Mouse (Mus musculus) midbrain, embryonic 14.5 days (tissue): Measurements from ENCODE around the gene Rwdd2a. TPM values are rescaled to one million over a fixed set of nuclear protein-coding genes. Genes with fewer than 3 reads are reported as not detected.

Experiments used
- ATAC-seq: fragments of 200-750 bp; cut with Nextera tagmentation; 2 replicates; pipeline ENCODE4 v1.8.0; 2017; ENCODE audit warnings: moderate number of reproducible peaks, moderate library complexity; ENCODE audit not compliant: low FRiP score, low TSS enrichment
- DNase-seq: peaks from one replicate; pipeline ENCODE4 v3.0.0-alpha.2; 2015
- H3K27ac ChIP-seq: fragments of 300-500 bp; sonication (generic); replicated peaks from 2 replicates; pipeline ENCODE4 v1.5.1; 2014; ENCODE audit warnings: mild to moderate bottlenecking, low read depth, low read length, moderate library complexity
- H3K27me3 ChIP-seq: fragments of 300-500 bp; sonication (generic); 2 replicates; pipeline ENCODE4 v1.6.1; 2014; ENCODE audit warnings: low read length, control low read depth, mixed read lengths; ENCODE audit not compliant: control insufficient read depth, insufficient read depth
- H3K36me3 ChIP-seq: fragments of 300-500 bp; sonication (generic); 2 replicates; pipeline ENCODE4 v1.6.1; 2014; ENCODE audit warnings: low read length, control low read depth; ENCODE audit not compliant: control insufficient read depth, insufficient read depth
- H3K4me1 ChIP-seq: fragments of 300-500 bp; sonication (generic); 2 replicates; pipeline ENCODE4 v1.6.1; 2014; ENCODE audit warnings: mild to moderate bottlenecking, antibody characterized with exemption, low read length, control low read depth; ENCODE audit not compliant: control insufficient read depth, insufficient read depth
- H3K4me2 ChIP-seq: fragments of 300-500 bp; sonication (generic); 2 replicates; pipeline ENCODE4 v1.6.1; 2014; ENCODE audit warnings: mild to moderate bottlenecking, low read length, moderate library complexity
- H3K4me3 ChIP-seq: fragments of 300-500 bp; sonication (generic); replicated peaks from 2 replicates; pipeline ENCODE4 v1.5.1; 2014; ENCODE audit warnings: low read depth, low read length
- H3K9ac ChIP-seq: fragments of 300-500 bp; sonication (generic); replicated peaks from 2 replicates; pipeline ENCODE4 v1.6.1; 2014; ENCODE audit warnings: mild to moderate bottlenecking, low read length, moderate library complexity
- H3K9me3 ChIP-seq: fragments of 300-500 bp; sonication (generic); 2 replicates; pipeline ENCODE4 v1.6.1; 2016; ENCODE audit warnings: low read length, control low read depth, mixed read lengths; ENCODE audit not compliant: control insufficient read depth
- whole genome bisulfite sequencing: fragments of 180-500 bp; shearing (Covaris S2); extraction: QIAGEN DNeasy Blood & Tissue Kit; methylation state at CpG from one replicate; pipeline ENCODE4 v1.1.7; 2014; 5-methylcytosine and 5-hydroxymethylcytosine counted together
- polyA plus RNA-seq: library from polyadenylated mRNA; unstranded; fragments of >200 nt; fragmentation: Nextera tagmentation; extraction: Ambion mirVana; gene quantifications from 2 replicates; pipeline ENCODE4 v1.2.1, GENCODE M21; 2014

The Rwdd2a gene
- polyA plus RNA-seq, 1 experiment from 2014 or later, result 12.6 TPM

- H3K9ac ChIP-seq, result no peak overlapping the region
- peaks cover 88% of the 10 kb centered on the region for H3K36me3 ChIP-seq
- DNase-seq (no peak), ATAC-seq (no peak)
- no peak overlapping the region for H3K27ac ChIP-seq
- H3K4me1 ChIP-seq, result no peaks in the 10 kb centered on the region
- no peak overlapping the region for H3K4me3 ChIP-seq
- no peaks in the 10 kb centered on the region for H3K9me3 ChIP-seq
- no peak overlapping the region for H3K4me2 ChIP-seq
- H3K27me3 ChIP-seq, result no peaks in the 10 kb centered on the region
- 92% methylated on average over 4 of the region's 4 CpGs for WGBS
Observed at GRCm38 (mm10) chr9:86554641-86555040, 17.1 kb upstream of the Rwdd2a start.

GRCm38 (mm10) chr9:86560543-86560942 is 11.2 kb upstream of the Rwdd2a start:
- Histone ChIP-seq H3K4me1 (no peaks in the 10 kb centered on the region), H3K27me3 (no peaks in the 10 kb centered on the region), H3K27ac (no peak overlapping the region), H3K4me3 (no peak overlapping the region), H3K9ac (no peak overlapping the region), H3K9me3 (no peaks in the 10 kb centered on the region), H3K4me2 (no peak overlapping the region), H3K36me3 (peaks cover 88% of the 10 kb centered on the region)
- DNase-seq (no peak), ATAC-seq (no peak)
- WGBS, result 89% methylated on average over 3 of the region's 3 CpGs

GRCm38 (mm10) chr9:86569314-86569910 is 2.4 kb upstream of the Rwdd2a start:
- no peak overlapping the region for H3K27ac ChIP-seq
- no peak overlapping the region for H3K4me2 ChIP-seq
- H3K4me3 ChIP-seq, result no peak overlapping the region
- peaks cover 46% of the 10 kb centered on the region for H3K36me3 ChIP-seq
- H3K4me1 ChIP-seq, result peaks cover 10% of the 10 kb centered on the region; the same call in 1 of the 2 replicates
- WGBS, result 72% methylated on average over 3 of the region's 3 CpGs
- H3K9ac ChIP-seq, result no peak overlapping the region
- no peak for ATAC-seq
- H3K27me3 ChIP-seq, result no peaks in the 10 kb centered on the region
- no peak for DNase-seq
- H3K9me3 ChIP-seq, result no peaks in the 10 kb centered on the region

GRCm38 (mm10) chr9:86570261-86570890 is 1.4 kb upstream of the Rwdd2a start:
- Histone ChIP-seq H3K9ac (peak overlapping the region; percentile 31; the same call in 1 of the 2 replicates), H3K9me3 (no peaks in the 10 kb centered on the region), H3K27ac (no peak overlapping the region), H3K4me1 (peaks cover 10% of the 10 kb centered on the region; the same call in 1 of the 2 replicates), H3K4me3 (peak overlapping the region; percentile 71), H3K27me3 (no peaks in the 10 kb centered on the region), H3K4me2 (peak overlapping the region; percentile 100), H3K36me3 (peaks cover 36% of the 10 kb centered on the region)
- WGBS, result 86% methylated on average over 10 of the region's 10 CpGs
- no peak for ATAC-seq
- DNase-seq, result no peak

DNA sequence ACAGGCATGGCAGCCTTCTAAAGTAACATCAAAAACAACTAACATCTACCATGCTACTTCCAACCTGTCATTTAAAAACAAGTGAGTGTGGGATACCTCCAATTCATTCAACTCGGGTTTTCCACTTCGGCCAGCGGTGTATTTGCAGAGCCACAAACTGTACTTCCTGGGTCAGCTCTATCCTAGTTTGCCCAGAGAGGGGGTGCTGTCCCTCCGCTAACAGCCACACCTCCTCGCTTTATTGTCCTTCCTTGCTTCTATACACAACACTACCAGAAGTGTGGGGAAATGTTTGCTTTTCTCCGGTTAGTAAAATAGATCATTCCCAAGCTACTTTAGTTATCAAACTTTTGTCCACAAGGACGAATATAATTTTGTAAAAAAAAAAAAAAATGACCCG is 845 bp upstream of the Rwdd2a start:
- Histone ChIP-seq H3K9ac (peak overlapping the region; percentile 69), H3K36me3 (peaks cover 31% of the 10 kb centered on the region), H3K4me3 (peak overlapping the region; percentile 71), H3K4me2 (peak overlapping the region; percentile 100), H3K27me3 (no peaks in the 10 kb centered on the region), H3K27ac (no peak overlapping the region), H3K9me3 (no peaks in the 10 kb centered on the region), H3K4me1 (peaks cover 10% of the 10 kb centered on the region; the same call in 1 of the 2 replicates)
- no peak for ATAC-seq
- DNase-seq, result peak; percentile 13
- 25% methylated on average over 8 of the region's 8 CpGs for WGBS

DNA sequence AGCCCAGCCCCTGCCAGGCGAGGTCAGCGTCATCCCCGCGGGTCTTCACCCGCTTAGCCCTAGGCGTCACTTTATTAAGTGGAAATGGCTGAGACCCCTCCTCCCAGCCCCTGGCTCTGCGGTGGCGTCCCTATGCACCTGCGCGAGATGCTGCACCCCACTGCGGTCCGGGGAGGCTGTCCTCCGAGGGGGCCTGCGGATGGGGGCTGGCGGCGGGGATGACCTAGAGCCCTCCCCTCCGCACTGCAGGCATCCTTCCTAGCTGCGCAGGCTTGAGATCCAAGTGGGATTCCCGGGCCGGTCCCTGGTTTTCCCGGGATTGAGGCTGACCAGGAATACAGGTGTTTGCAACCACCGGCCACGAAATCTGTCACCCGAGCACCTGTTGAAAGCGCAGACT is 405 bp downstream of the Rwdd2a start:
- peaks cover 10% of the 10 kb centered on the region; the same call in 1 of the 2 replicates for H3K4me1 ChIP-seq
- under 1% methylated on average over 25 of the region's 25 CpGs for WGBS
- ATAC-seq (no peak; the same call in 1 of the 2 replicates), DNase-seq (no peak)
- H3K4me3 ChIP-seq, result peak overlapping the region; percentile 71
- peaks cover 21% of the 10 kb centered on the region for H3K36me3 ChIP-seq
- no peak overlapping the region for H3K27ac ChIP-seq
- H3K4me2 ChIP-seq, result peak overlapping the region; percentile 100
- no peaks in the 10 kb centered on the region for H3K9me3 ChIP-seq
- peak overlapping the region; percentile 69 for H3K9ac ChIP-seq
- H3K27me3 ChIP-seq, result no peaks in the 10 kb centered on the region

DNA sequence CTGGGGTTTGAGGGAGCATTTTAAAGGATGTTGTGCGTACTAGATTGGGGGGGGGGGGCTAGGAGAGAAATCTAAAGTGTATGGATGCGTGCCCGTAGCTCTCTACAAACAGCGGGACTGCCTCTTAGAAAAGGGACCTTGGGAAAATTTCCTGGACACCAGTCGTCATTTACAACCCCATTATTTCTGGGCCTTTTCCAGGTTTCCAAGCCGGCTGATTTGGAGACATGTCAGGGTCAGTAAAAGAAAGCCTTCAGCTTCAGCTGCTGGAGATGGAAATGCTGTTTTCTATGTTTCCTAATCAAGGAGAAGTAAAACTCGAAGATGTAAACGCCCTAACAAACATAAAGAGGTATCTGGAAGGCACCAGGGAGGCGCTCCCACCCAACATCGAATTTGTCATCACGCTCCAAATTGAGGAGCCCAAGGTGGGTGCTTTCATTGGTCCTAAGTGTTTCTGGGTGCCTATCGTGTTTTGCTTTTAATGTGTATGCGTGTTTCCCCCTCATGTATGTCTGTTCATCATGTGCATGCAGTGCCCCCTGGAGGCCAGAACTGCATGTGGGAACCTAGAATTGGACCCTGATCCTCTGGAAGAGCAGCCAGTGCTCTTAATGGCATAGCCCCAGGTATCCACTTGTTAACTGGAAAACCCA is 973 bp downstream of the Rwdd2a start:
- Histone ChIP-seq H3K27ac (no peak overlapping the region), H3K27me3 (no peaks in the 10 kb centered on the region), H3K4me2 (peak overlapping the region; percentile 100), H3K9ac (peak overlapping the region; percentile 69; the same call in 1 of the 2 replicates), H3K9me3 (no peaks in the 10 kb centered on the region), H3K4me1 (peaks cover 10% of the 10 kb centered on the region; the same call in 1 of the 2 replicates), H3K36me3 (peaks cover 15% of the 10 kb centered on the region), H3K4me3 (peak overlapping the region; percentile 71)
- ATAC-seq (no peak), DNase-seq (peak; percentile 89)
- 6% methylated on average over 13 of the region's 13 CpGs for WGBS

GRCm38 (mm10) chr9:86573616-86574303 is 2.0 kb downstream of the Rwdd2a start:
- ATAC-seq (no peak), DNase-seq (no peak)
- H3K4me3 ChIP-seq, result no peak overlapping the region
- H3K9ac ChIP-seq, result no peak overlapping the region
- H3K4me2 ChIP-seq, result no peak overlapping the region
- 89% methylated on average over 20 of the region's 20 CpGs for WGBS
- H3K9me3 ChIP-seq, result no peaks in the 10 kb centered on the region
- peaks cover 10% of the 10 kb centered on the region; the same call in 1 of the 2 replicates for H3K4me1 ChIP-seq
- H3K27ac ChIP-seq, result no peak overlapping the region
- peaks cover 8% of the 10 kb centered on the region for H3K36me3 ChIP-seq
- no peaks in the 10 kb centered on the region for H3K27me3 ChIP-seq
